Mouse (Mus musculus) intestine, embryonic 14.5 days (tissue): ENCODE data around the gene Draxin. TPM values are rescaled to one million over a fixed set of nuclear protein-coding genes. Genes with fewer than 3 reads are reported as not detected.

Experiments
- ATAC-seq: fragments of 200-750 bp; cut with Nextera tagmentation; replicated peaks from 2 replicates; pipeline ENCODE4 v1.8.0; 2017; ENCODE audit warnings: low read depth, moderate number of reproducible peaks, moderate TSS enrichment, moderate library complexity; ENCODE audit not compliant: low FRiP score, low TSS enrichment
- DNase-seq: peaks from one replicate; pipeline ENCODE4 v3.0.0-alpha.2; 2018; ENCODE audit warnings: low spot score
- H3K27ac ChIP-seq: fragments of 300-500 bp; sonication (generic); 2 replicates; pipeline ENCODE4 v1.5.1; 2014; ENCODE audit warnings: low read depth, mild to moderate bottlenecking, control low read depth
- H3K27me3 ChIP-seq: fragments of 300-500 bp; sonication (generic); replicated peaks from 2 replicates; pipeline ENCODE4 v1.6.1; 2014; ENCODE audit warnings: low read length, control low read depth; ENCODE audit not compliant: control insufficient read depth, insufficient read depth
- H3K36me3 ChIP-seq: fragments of 300-500 bp; sonication (generic); 2 replicates; pipeline ENCODE4 v1.6.1; 2014; ENCODE audit warnings: low read length, control low read depth; ENCODE audit not compliant: control insufficient read depth, insufficient read depth
- H3K4me1 ChIP-seq: fragments of 300-500 bp; sonication (generic); replicated peaks from 2 replicates; pipeline ENCODE4 v1.6.1; 2014; ENCODE audit warnings: low read length, control low read depth, mixed read lengths; ENCODE audit not compliant: control insufficient read depth, insufficient read depth
- H3K4me2 ChIP-seq: fragments of 300-500 bp; sonication (generic); 2 replicates; pipeline ENCODE4 v1.6.1; 2014; ENCODE audit warnings: low read length
- H3K4me3 ChIP-seq: fragments of 300-500 bp; sonication (generic); 2 replicates; pipeline ENCODE4 v1.5.1; 2014; ENCODE audit warnings: low read depth, low read length, control low read depth, mixed read lengths
- H3K9ac ChIP-seq: fragments of 300-500 bp; sonication (generic); 2 replicates; pipeline ENCODE4 v1.6.1; 2014; ENCODE audit warnings: mild to moderate bottlenecking, low read length
- H3K9me3 ChIP-seq: fragments of 300-500 bp; sonication (generic); 2 replicates; pipeline ENCODE4 v1.6.1; 2016; ENCODE audit warnings: low read length, control low read depth; ENCODE audit not compliant: control insufficient read depth
- WGBS: fragments of 180-500 bp; shearing (Covaris S2); extraction: QIAGEN DNeasy Blood & Tissue Kit; methylation state at CpG from one replicate; pipeline ENCODE4 v1.1.7; 2014; 5-methylcytosine and 5-hydroxymethylcytosine counted together
- polyA plus RNA-seq: library from polyadenylated mRNA; unstranded; fragments of >200 nt; fragmentation: Nextera tagmentation; extraction: Ambion mirVana; gene quantifications from 2 replicates; pipeline ENCODE4 v1.2.1, GENCODE M21; 2014

The Draxin gene
- polyA plus RNA-seq, 1 experiment from 2014 or later: 0.34 TPM

- H3K27ac ChIP-seq: no peak overlapping the region
- H3K4me3 ChIP-seq: peak overlapping the region; percentile 55
- no peaks in the 10 kb centered on the region for H3K9me3 ChIP-seq
- 30% methylated on average over 27 of the region's 27 CpGs for WGBS
- no peaks in the 10 kb centered on the region; the same call in 1 of the 2 replicates for H3K36me3 ChIP-seq
- peaks cover 40% of the 10 kb centered on the region for H3K27me3 ChIP-seq
- no peak for DNase-seq
- ATAC-seq: no peak
- no peaks in the 10 kb centered on the region; the same call in 1 of the 2 replicates for H3K4me1 ChIP-seq
- H3K4me2 ChIP-seq: peak overlapping the region; percentile 98
- peak overlapping the region; percentile 40 for H3K9ac ChIP-seq
Measured at GRCm38 (mm10) chr4:148158436-148159348, 28.2 kb upstream of the Draxin start.

- Histone ChIP-seq H3K36me3 (no peaks in the 10 kb centered on the region; the same call in 1 of the 2 replicates), H3K4me1 (no peaks in the 10 kb centered on the region; the same call in 1 of the 2 replicates), H3K9ac (no peak overlapping the region), H3K4me3 (no peak overlapping the region), H3K27ac (no peak overlapping the region), H3K4me2 (no peak overlapping the region), H3K27me3 (peaks cover 5% of the 10 kb centered on the region; the same call in 1 of the 2 replicates), H3K9me3 (no peaks in the 10 kb centered on the region)
- ATAC-seq (no peak), DNase-seq (no peak)
- 58% methylated on average over 3 of the region's 3 CpGs for WGBS
Measured at GRCm38 (mm10) chr4:148154982-148155381, 24.5 kb upstream of the Draxin start.

- Histone ChIP-seq H3K4me3 (no peak overlapping the region), H3K4me2 (no peak overlapping the region), H3K27me3 (peaks cover 5% of the 10 kb centered on the region; the same call in 1 of the 2 replicates), H3K27ac (no peak overlapping the region), H3K4me1 (no peaks in the 10 kb centered on the region; the same call in 1 of the 2 replicates), H3K9ac (no peak overlapping the region), H3K36me3 (no peaks in the 10 kb centered on the region; the same call in 1 of the 2 replicates), H3K9me3 (no peaks in the 10 kb centered on the region)
- DNase-seq: no peak
- whole genome bisulfite sequencing: 86% methylated on average over 4 of the region's 4 CpGs
- ATAC-seq: no peak
Measured at GRCm38 (mm10) chr4:148154006-148154405, 23.5 kb upstream of the Draxin start.

GRCm38 (mm10) chr4:148152547-148152946, 22.0 kb upstream of the Draxin start:
- ATAC-seq: no peak
- Histone ChIP-seq H3K4me1 (no peaks in the 10 kb centered on the region; the same call in 1 of the 2 replicates), H3K36me3 (no peaks in the 10 kb centered on the region; the same call in 1 of the 2 replicates), H3K4me2 (no peak overlapping the region), H3K9ac (no peak overlapping the region), H3K27me3 (no peaks in the 10 kb centered on the region), H3K27ac (no peak overlapping the region), H3K9me3 (no peaks in the 10 kb centered on the region), H3K4me3 (no peak overlapping the region)
- 79% methylated on average over 5 of the region's 5 CpGs for WGBS
- no peak for DNase-seq

GRCm38 (mm10) chr4:148151267-148152168, 21.0 kb upstream of the Draxin start, which contains the start of gene Fbxo6:
Gene Fbxo6 (minus strand): TSS chr4:148152140.
- peak within 1 kb of the TSS; percentile 73 for H3K27ac ChIP-seq
- peak; percentile 82 for DNase-seq
- WGBS: 1% methylated on average over 65 of the region's 67 CpGs

GRCm38 (mm10) chr4:148150953-148151266, 20.4 kb upstream of the Draxin start:
- H3K27ac ChIP-seq: 0 out of 2 replicates have a peak overlapping the region, but pooled peaks have one; percentile 73

More at GRCm38 (mm10) chr4:148151267-148152168, 21.0 kb upstream of the Draxin start, which contains the start of gene Fbxo6:
- Histone ChIP-seq H3K4me1 (no peaks in the 10 kb centered on the region; the same call in 1 of the 2 replicates), H3K9ac (peak within 1 kb of the TSS; percentile 64), H3K9me3 (no peaks in the 10 kb centered on the region), H3K27me3 (no peaks in the 10 kb centered on the region), H3K4me2 (peak within 1 kb of the TSS; percentile 96), H3K4me3 (peak within 1 kb of the TSS; percentile 57), H3K36me3 (no peaks in the 10 kb centered on the region; the same call in 1 of the 2 replicates)
- ATAC-seq: peak; percentile 88

DNA sequence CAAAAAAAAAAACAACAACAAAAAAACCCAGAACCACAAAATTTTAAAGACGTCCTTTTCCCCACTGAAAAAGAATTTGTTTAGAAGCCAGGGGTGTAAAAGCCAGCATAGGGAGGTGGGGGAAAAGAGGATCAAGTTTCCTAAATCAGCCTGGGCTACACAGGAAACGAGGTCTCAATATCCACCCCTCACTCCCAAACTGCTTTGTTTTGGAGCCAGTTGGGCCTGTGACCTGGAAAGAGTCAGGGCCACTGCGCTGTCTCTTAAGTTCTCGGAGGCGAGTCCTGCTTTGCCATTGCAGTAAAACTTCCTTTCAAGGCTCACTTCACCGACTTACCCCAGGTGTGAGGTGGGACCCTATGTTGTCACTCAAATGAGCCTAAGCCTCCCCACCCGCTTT, 19.7 kb upstream of the Draxin start:
- Histone ChIP-seq H3K9me3 (no peaks in the 10 kb centered on the region), H3K4me3 (no peak overlapping the region), H3K27me3 (no peaks in the 10 kb centered on the region), H3K4me1 (no peaks in the 10 kb centered on the region; the same call in 1 of the 2 replicates), H3K9ac (no peak overlapping the region), H3K4me2 (no peak overlapping the region), H3K27ac (no peak overlapping the region), H3K36me3 (peaks cover 3% of the 10 kb centered on the region; the same call in 1 of the 2 replicates)
- DNase-seq (no peak), ATAC-seq (no peak)
- 59% methylated on average over 7 of the region's 7 CpGs for WGBS

More at GRCm38 (mm10) chr4:148150953-148151266, 20.4 kb upstream of the Draxin start:
- Histone ChIP-seq H3K4me3 (peak overlapping the region; percentile 57), H3K36me3 (no peaks in the 10 kb centered on the region; the same call in 1 of the 2 replicates), H3K9me3 (no peaks in the 10 kb centered on the region), H3K9ac (no peak overlapping the region; the same call in 1 of the 2 replicates), H3K4me1 (no peaks in the 10 kb centered on the region; the same call in 1 of the 2 replicates), H3K27me3 (no peaks in the 10 kb centered on the region), H3K4me2 (peak overlapping the region; percentile 96)
- no peak; the same call in 1 of the 2 replicates for ATAC-seq
- DNase-seq: no peak
- 23% methylated on average over 3 of the region's 3 CpGs for WGBS

- no peaks in the 10 kb centered on the region for H3K27me3 ChIP-seq
- DNase-seq: no peak
- 52% methylated on average over 12 of the region's 12 CpGs for WGBS
- peaks cover 4% of the 10 kb centered on the region; the same call in 1 of the 2 replicates for H3K36me3 ChIP-seq
- no peak overlapping the region for H3K9ac ChIP-seq
- H3K4me3 ChIP-seq: no peak overlapping the region
- H3K27ac ChIP-seq: no peak overlapping the region
- H3K4me1 ChIP-seq: no peaks in the 10 kb centered on the region; the same call in 1 of the 2 replicates
- H3K4me2 ChIP-seq: no peak overlapping the region
- ATAC-seq: no peak
- no peaks in the 10 kb centered on the region for H3K9me3 ChIP-seq
Measured at GRCm38 (mm10) chr4:148149540-148149939, 19.0 kb upstream of the Draxin start.
